Mouse (Mus musculus) right cerebral cortex, postnatal 25 days (tissue): ENCODE measurements around the gene Csnk1g2.
"Not testable (repeated sequence)": the region's sequence is repeated elsewhere in the genome, so short reads cannot be mapped to it uniquely, and the experiment has no call there.

Experiments used
- DNase-seq: peaks from one replicate; pipeline ENCODE4 v3.0.0; 2022

Csnk1g2 gene

DNA sequence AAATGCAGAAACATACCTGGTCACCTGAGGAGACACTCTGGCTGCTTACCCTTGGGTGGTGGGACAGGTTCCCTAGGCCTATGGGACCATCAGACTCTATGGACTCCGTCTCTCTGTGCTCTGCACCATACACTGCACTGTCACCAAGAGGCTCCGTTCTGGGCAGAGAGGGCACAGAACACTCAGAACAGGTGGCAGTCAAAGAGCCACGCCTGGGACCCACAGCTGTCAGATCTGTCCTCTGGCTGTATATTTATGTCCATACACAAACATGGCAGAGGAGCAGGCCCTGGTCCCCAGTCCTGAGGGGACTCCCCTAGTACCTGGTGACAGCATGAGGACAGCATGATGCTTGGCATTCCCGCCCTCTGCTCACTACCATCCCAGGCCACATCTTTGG lies 3.1 kb downstream of the Csnk1g2 start:
- no peak for DNase-seq

DNA sequence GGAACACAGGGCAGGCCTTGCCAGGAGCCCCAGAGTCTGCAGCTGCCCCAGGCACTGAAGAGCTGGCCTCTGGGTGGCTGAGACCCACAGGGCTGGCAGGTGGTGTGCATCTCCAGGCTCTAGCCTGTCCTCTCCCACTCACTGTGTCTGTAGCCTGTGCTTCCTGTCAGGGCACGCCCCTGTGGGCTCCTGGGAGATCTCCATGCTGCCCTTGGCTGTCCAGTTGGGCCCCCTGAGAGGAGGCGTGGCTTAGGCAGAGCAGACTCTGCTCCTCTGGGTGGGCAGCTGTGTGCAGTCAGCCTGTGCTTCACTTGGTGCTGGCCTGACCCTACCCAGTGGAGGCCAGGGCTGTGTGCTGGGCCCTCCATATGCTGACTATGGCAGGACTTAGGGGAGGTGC lies 5.0 kb downstream of the Csnk1g2 start:
- DNase-seq, result no peak

DNA sequence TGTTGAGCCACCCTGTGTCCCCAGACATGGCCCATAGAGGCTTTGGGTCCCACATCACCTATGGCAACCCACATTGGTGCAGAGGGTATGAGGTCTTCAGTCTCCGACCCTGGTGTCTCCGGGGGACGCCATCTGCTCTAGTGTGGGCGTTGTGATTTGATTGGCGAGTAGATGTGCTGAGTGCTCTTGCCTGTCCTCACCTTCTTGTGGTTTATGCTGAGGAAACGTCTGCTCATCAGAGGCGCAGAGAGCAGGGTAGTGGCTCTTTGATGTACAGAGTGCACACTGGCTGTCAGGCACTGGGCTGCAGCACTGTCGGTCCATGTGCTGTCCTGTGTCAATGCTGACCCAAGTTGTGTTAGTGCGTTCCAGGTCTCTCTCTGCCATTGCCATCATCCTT lies 6.3 kb downstream of the Csnk1g2 start:
- no peak for DNase-seq

DNA sequence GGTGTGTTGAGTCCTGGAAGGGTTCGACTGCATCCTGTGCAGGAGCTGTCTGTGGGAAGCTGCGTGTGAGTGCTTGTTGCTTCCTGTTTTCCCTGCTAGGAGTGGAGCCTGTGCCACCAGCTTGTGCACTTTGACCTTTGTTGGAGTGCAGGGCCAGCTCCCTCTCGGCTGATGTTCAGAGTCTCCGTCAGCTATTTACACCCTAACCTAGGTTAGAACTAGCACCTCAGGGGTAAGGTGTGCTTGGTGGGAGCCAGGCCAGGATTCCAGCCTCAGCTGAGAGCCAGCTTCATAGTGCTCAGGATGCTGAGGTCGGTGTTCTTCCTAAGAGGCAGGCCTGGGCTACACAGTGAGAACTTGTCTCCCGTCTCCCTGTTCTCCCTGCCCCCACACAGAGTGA lies 12.7 kb downstream of the Csnk1g2 start:
- no peak for DNase-seq

DNA sequence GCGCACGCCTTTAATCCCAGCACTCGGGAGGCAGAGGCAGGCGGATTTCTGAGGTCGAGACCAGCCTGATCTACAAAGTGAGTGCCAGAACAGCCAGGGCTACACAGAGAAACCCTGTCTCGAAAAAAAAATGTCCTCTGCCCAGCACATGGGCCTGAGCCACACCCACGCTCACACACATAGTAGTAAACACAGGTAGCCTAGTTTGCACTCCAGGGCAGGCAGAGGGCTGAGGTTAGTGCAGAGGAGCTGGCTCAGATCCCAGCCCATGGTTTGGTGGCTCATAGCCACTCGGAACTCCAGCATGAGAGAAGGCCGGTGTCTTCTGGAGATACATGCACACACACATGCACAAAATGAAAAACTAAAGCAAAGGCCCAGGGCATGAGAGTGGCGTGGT lies 24.3 kb downstream of the Csnk1g2 start:
- DNase-seq, result no peak

DNA sequence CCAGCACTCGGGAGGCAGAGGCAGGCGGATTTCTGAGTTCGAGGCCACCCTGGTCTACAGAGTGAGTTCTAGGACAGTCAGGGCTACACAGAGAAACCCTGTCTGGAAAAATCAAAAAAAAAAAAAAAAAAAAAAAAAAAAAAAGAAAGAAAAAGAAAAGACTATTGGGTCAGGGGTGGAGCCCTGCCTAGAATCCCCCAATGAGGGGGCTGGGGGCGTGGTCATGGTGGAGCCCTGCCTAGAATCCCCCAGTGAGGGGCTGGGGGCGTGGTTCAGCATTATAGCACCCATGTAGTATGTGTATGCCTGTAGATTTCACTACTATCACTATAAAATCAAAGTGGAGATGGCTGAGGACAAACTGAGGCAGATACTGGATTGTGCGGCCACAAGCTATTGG lies 27.3 kb downstream of the Csnk1g2 start:
- DNase-seq, result not testable (repeated sequence)

DNA sequence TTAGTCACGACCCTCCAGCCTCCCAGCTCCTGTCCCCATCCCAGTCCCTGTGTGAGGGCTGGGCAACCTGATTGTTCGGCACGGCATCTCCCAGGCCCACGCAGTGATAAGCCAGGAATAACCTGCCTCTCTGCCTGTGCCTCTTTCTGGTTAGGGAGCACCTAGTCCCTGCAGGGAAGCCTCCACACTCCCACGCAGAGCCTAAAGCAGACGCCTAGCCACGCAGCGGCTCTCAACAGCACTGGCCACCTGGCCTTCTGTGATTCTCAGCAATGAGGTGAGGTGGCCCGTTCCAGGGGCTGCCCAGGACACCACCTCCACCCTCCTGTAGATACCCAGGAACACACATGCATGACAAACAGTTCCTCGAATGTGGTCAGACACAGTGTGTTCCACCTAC lies 27.8 kb downstream of the Csnk1g2 start:
- peak; percentile 33 for DNase-seq

DNA sequence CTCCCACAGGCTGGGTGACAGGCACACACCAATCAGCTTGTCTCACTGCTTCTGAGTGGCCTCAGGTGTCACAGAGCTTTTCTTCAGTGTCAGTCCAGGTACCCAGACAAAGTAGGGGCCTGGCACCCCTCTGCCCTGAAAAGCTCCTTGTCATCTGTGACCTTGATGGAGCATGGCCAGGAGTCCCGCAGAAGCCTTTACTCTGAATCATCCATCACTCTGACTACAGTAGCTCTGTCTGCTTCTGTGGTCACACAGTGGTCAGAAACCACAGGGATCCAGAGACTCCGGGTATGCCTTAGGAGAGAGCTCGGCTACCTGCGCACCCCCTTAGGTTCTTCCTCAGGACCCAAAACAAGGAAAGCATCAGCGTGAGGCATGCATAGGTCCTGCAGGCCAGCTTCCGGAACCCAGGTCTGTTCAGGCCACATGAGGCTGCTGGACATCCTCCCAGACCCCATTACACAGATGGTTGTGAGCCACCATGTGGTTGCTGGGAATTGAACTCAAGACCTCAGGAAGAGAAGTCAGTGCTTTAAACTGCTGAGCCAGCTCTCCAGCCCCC lies 30.6 kb downstream of the Csnk1g2 start:
- DNase-seq, result no peak

DNA sequence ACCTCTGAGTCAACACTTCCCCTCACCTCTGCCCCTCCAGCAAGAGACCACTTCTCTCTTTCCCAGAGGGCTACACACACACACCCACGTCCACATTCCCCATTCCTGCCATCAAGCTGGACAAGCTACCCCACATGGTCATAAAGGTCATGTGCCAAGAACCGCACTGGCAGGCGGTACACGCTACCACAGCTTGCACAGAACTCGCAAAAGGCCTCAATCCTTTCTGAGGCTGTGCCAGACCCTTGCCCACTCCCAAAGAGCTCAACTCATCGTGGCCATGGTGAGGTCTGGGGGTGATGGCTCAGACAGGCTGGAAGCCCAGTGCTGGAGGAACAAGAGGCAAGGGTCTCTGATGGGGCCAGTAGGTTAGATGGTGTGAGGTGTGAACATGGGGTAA lies 32.2 kb downstream of the Csnk1g2 start:
- no peak for DNase-seq

DNA sequence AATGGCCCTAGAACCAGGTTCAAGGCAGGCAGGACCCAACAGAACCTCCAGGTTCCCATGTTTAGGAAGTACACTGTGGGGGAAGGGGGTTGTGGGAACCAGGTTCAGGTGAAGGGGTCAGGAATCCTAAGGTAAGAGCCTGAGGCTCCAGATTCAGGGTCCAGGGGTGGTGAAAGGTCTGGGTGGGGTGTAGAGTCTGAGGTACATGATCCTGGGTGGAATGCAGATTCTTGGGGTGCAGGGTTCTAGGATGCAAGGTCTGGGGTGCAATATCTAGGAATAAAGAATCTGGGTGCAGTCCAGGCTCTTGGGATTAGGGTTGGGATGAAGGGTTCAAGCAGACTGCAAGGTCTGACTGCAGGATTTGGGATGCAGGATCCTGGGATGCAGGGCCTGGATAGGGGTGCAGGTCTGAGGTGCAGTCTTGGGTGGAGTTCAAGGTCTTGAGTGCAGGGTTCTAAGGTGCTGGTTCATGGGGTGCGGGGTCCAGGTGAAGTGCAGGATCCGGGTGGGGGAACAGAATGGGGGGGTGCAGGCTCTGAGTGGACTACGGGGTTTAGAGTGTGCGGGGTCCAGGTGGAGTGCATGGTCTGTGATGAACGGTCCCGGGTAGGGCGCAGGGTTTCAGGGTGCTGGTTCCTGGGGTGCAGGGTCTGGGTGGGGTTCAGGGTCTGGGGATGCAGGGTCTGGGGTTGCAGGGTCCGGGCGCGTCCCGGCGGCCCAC lies 32.9 kb downstream of the Csnk1g2 start:
- no peak for DNase-seq

DNA sequence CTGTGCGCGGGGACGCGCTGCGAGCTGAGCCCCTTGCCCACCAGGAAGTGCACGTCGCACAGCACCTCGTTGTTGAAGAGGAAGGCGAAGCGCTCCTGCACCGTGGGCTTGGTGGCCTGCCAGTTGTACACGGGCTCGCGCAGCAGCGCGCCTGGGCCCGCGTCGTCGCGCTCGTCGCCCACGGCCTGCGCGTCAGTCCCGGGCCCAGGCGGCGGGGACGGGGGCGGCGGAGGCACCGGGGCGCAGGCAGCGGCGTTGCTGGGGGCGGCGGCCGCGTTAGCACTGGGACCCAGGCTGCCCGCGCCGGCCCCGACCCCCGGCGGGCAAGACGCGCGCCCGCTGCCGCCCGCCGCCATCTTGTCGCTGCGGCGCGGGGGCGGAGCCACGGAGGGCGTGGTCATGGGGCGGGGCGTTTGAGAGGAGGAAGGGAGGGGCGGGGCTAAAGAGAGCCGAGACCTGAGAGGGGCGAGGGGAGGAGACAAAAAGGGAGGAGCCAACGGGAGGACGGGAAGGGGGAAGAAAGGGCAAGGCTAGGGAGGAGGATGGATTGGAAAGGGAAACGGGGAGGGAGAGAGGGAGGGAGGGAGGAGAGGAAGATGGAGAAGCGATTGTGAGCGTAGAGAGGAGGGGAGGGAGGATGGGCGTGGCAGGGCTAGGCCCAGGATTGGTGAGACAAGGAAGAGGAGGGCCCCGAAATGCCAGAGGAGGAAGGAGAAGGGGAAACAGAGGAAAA lies 33.7 kb downstream of the Csnk1g2 start:
- DNase-seq, result peak; percentile 88

DNA sequence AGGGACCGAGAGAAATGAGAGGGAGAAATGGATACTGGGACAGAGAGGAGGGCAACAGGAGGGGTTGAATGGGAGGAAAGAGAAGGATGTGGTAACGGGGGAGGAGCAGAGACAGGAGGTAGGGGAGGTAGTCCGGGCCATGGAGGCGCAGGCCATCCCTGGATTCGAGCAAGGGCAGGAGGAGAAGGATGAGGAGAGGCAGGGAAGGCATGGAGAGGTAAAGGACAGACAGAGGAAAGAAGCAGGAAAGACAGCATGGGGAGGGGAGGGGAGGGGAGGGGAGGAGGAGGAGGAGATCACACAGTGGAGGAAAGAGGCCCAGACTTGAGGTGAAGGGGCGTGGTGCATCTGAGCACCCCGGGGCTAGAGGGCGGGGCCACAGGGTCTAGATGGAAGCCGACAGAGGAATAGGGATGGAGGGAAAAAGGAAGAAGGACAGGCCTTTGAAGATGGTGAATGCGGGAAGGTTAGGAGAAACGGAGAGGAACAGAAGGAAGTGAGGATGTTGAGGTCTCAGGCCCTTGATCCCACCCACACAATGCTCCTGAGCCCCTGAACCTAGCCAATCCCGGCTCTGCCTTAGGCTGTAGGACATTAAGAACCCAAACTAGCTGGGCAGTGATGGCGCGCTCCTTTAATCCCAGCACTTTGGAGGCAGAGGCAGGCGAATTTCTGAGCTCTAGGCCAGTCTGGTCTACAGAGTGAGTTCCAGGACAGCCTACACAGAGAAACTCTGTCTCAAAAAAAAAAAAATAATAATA lies 34.4 kb downstream of the Csnk1g2 start, which contains the start of gene Btbd2:
TSS of gene Btbd2 (minus strand) at position 209 of the 761 bp plus-strand sequence.
- no peak for DNase-seq

DNA sequence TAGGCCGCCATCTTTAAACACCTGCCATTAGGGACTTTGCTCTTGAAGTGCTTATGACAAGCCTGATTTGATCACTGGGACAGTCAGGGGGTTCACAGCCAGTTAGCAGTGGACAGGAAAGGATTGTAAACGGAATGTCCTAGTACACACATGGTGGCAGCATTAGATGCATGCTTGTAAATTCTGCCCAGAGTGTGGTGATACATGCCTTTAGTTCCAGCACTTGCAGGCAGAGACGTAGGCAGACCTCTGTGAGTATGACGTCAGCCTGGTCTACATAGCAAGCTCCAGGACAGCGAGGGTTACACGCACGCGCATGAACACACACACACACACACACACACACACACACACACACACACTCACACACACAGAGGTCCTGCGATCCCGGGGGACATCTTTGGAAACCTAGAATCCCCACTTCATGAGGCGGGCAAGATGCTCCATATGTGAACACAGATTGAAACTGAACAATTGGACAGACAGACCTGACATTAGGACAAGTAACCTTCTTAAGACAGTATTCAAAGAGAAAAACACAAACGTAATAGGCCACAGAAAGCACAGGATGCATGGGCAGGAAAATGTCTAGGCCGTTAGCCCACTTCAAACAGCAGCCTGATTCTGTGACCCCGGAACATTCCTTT lies 35.7 kb downstream of the Csnk1g2 start:
- no peak for DNase-seq

DNA sequence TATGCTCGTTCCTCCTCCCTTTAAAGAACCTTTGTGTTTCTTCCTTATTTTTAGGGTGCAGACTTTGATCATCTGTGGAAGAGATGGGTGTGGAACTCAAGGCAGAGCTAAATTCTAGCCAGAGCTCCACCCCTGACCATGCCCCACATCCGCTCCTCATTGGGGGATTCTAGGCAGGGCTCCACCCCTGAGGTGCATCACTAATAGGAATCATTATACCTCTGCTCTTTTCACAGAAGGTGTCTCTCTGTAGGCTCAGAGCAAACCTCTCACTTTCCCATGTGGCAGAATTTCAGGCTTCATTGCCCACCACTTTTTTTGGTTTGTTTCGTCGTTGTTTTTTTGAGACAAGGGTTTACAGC lies 36.2 kb downstream of the Csnk1g2 start:
- DNase-seq, result no peak

DNA sequence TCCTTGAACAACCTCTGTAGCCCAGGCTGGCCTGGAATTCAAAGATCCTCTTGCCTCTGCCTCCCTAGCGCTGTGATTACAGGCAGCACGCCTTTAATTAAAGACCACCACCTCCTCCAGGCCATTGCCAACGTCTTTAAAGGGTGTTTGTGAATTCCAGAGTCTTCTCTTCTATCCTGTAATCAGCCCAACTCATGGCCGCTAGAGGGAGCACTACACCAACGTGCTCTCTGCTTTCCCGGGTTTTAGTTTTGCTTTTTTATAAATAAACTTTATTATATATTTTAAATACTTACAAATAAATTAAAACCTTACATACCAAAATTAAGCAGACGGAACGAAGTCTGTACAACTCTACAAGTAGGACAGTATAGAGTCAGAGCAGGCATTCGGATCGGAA lies 36.6 kb downstream of the Csnk1g2 start:
- peak; percentile 67 for DNase-seq

DNA sequence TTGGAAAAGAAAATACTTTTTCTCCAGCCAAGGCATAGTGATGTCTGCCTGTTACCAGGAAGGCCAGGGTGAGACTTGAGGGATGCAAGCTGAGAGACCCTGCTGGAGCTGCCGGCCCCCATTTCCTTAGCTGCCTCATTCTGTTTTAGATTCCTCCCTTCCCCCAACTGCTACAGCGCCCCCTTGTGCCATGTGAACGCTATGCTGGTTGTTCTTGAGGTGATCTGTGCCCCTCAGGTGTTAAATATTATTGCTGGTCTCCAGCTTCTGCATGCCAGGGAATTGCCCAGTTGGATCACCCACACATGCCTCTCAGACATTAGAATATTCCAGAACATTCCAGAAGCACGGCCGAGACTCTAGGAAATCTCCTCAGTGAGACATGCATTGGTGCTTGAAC lies 38.5 kb downstream of the Csnk1g2 start:
- no peak for DNase-seq

DNA sequence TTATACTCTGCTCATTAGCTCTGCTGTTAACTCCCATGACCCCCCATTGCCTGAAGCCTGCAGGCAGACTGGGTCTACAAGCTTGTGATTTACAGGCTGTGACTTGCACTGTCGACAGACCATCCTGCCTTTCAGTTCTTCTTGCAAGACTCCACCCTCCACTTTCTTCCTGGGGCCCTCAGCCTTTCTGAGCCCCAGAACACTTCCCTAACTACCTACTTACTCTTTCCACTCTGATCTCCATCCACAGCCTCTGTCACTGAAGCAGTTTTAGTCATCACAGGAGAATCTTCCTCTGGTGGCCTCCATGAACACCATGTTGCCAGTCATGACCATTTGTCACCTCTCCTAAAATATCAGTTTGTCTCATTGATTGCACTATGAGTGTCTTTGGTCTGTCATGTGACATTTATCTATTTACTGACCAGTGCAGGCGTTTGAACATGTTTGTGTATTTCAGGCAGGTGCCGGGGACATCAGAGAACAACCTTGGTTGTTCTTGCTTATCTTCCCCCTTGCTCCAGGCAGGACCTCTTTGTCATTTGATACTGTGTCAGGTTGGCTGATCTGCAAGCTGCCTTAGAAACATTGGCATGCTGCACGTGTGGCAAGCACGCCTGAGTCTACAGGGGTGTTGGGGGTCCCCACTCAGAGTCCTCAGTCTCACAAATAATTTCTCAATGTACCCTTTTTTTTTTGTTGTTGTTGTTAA lies 41.0 kb downstream of the Csnk1g2 start:
- DNase-seq, result no peak

DNA sequence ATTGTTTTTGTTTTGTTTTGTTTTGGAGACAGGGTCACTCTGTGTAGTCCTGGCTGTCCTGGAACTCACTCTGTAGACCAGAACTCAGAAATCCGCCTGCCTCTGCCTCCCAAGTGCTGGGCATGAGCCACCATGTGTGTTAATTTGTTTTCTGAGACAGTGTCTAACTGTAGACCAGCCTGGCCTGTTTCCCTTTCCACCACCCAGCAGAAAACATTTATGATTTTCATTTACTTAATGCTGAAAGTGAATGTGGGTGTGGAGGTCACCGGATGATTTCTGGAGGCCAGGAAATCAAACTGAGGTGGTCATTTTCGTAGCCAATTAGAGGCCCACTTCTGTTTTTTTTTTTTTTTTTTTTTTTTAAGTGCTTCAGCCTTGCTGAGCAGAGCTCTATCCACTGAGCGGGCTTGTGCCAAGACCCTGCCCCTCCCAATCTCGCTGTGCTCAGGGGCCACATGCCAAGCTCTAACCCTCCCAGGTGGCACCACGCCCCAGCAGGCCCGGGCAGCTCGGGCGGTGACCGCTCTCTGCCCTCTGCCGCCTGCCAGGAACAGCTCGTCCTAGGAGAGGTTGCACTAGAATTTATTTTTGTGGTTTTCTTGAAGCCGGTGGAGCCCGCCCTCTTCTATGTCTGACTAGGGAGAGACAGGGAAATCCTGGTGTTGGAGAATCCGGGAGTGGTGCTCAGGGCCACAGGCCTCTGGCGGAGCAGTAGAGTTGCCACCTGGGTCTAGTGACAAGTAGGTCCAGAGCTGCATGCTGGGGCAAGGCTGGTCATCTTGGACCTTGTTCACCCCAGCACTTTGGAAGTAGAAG lies 41.8 kb downstream of the Csnk1g2 start:
- peak; percentile 40 for DNase-seq

DNA sequence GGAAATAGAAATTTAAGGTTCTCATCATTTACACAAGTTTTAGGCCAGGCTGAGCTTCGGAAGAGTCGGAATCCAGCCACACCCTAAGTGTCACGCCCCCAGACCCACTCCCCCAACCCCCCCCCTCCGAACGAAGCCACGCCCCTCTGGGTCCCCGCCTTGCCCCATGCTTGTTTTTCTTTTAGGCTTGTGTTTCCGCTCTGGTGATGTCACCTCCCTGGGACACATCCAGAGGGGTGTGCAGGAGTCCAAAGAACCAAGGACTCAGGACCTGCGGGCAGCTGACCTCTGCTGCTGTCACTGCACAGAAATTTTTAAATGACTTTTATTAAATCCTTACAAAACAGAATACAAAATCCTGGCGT lies 42.4 kb downstream of the Csnk1g2 start:
- no peak for DNase-seq

DNA sequence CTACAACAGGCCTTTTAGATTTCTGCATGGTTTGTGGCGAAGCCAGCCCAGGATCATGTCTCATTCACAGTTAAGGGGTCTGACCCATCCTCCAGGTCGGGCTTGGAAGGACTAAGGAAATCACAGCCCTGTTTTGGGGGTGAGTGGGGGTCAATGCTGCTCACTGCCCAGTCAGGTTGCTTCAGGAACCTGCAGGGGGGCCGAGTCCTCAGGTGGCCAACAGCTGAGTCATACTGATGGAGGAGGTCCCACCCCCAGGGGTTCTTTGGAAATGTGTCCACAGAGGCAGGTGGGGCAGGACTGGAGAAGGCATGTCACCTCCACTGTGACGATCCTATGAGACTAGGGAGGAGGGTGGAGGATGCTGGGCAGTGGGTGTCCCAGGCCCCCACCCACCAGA lies 42.8 kb downstream of the Csnk1g2 start:
- no peak for DNase-seq

DNA sequence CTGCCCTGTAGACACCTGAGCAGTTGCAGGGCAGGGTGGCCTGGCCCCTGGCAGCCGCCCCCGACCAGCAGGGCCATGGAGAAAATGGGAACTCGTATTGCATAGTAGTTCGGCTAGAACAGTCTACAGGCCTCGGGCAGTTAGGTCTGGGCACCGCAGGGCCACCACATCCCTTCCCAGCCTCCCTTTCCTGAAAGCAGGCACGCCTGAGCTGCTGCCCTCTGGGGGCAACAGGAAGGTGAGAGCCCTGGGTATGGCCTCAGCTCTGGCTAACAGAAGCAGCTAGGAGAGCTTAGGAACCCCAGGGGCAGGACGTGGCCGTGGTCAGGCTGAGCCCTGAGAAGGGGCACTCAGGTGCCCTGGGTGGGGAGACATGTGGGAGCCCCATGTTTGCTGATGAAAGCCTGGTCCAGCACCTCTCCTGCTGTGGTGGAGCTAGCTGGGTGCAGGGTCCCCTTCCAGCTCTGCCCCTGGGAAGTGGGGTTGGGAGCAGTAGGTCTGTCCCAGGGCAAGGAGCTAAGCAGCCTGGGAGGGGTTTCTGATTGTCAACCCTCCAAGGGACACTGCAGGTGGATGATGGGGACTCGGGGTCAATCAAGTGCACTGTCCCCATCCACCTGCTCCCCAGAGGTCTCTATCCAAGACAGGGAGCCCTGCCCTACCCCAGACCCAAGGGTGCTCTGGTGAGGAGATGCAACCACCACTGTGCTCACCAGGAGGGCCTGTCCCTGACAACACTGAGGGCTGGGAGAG lies 43.5 kb downstream of the Csnk1g2 start:
- DNase-seq, result no peak
